Mouse (Mus musculus): ENCODE measurements around the gene Rnf145. TPM values are rescaled to one million over a fixed set of nuclear protein-coding genes. Genes with fewer than 3 reads are reported as not detected.

The Rnf145 gene
- polyA plus RNA-seq, 1 experiment from 2014 or later, result 71.3 TPM

- Histone ChIP-seq H3K27ac (ENCODE audit: low read depth) (no peak overlapping the region), H3K9ac (ENCODE audit: low read length) (no peak overlapping the region), H3K36me3 (ENCODE audit: control insufficient read depth, insufficient read depth, low read length) (peaks cover 63% of the 10 kb centered on the region), H3K4me1 (replicated peaks; ENCODE audit: control insufficient read depth, insufficient read depth, low read length) (0 out of 2 replicates have a peak, but pooled peaks cover 2% of the 10 kb centered on the region), H3K27me3 (replicated peaks; ENCODE audit: control insufficient read depth, insufficient read depth, low read length) (no peaks in the 10 kb centered on the region), H3K4me3 (ENCODE audit: low read depth, low read length) (no peak overlapping the region), H3K4me2 (ENCODE audit: low read length) (no peak overlapping the region), H3K9me3 (ENCODE audit: control insufficient read depth, low read length) (no peaks in the 10 kb centered on the region)
- no peak for ATAC-seq (replicated peaks; ENCODE audit: low FRiP score, low TSS enrichment, low read depth)
- no peak for DNase-seq (ENCODE audit: low spot score)
- 75% methylated on average over 6 of the region's 6 CpGs for WGBS
These were observed 25.2 kb downstream of the Rnf145 start for GRCm38 (mm10) chr11:44543996-44544395.

- H3K9ac ChIP-seq (ENCODE audit: low read length), result no peak overlapping the region
- H3K27me3 ChIP-seq (replicated peaks; ENCODE audit: control insufficient read depth, insufficient read depth, low read length), result no peaks in the 10 kb centered on the region
- WGBS, result 64% methylated on average over 7 of the region's 7 CpGs
- no peaks in the 10 kb centered on the region for H3K9me3 ChIP-seq (ENCODE audit: control insufficient read depth, low read length)
- H3K27ac ChIP-seq (ENCODE audit: low read depth), result no peak overlapping the region
- ATAC-seq (replicated peaks; ENCODE audit: low FRiP score, low TSS enrichment, low read depth), result no peak
- H3K4me3 ChIP-seq (ENCODE audit: low read depth, low read length), result no peak overlapping the region
- H3K4me2 ChIP-seq (ENCODE audit: low read length), result no peak overlapping the region
- no peaks in the 10 kb centered on the region for H3K4me1 ChIP-seq (replicated peaks; ENCODE audit: control insufficient read depth, insufficient read depth, low read length)
- H3K36me3 ChIP-seq (ENCODE audit: control insufficient read depth, insufficient read depth, low read length), result peaks cover 72% of the 10 kb centered on the region
- DNase-seq (ENCODE audit: low spot score), result no peak
These were observed 26.4 kb downstream of the Rnf145 start for GRCm38 (mm10) chr11:44545181-44545580.

- ATAC-seq (replicated peaks; ENCODE audit: low FRiP score, low TSS enrichment, low read depth) (no peak), DNase-seq (ENCODE audit: low spot score) (no peak)
- Histone ChIP-seq H3K9me3 (ENCODE audit: control insufficient read depth, low read length) (no peaks in the 10 kb centered on the region), H3K4me1 (replicated peaks; ENCODE audit: control insufficient read depth, insufficient read depth, low read length) (no peaks in the 10 kb centered on the region), H3K9ac (ENCODE audit: low read length) (no peak overlapping the region), H3K4me2 (ENCODE audit: low read length) (no peak overlapping the region), H3K4me3 (ENCODE audit: low read depth, low read length) (no peak overlapping the region), H3K36me3 (ENCODE audit: control insufficient read depth, insufficient read depth, low read length) (peaks cover 81% of the 10 kb centered on the region), H3K27me3 (replicated peaks; ENCODE audit: control insufficient read depth, insufficient read depth, low read length) (no peaks in the 10 kb centered on the region), H3K27ac (ENCODE audit: low read depth) (no peak overlapping the region)
- WGBS, result 90% methylated on average over 8 of the region's 8 CpGs
These were observed 27.5 kb downstream of the Rnf145 start for GRCm38 (mm10) chr11:44546250-44546649.

- no peak overlapping the region for H3K4me2 ChIP-seq (ENCODE audit: low read length)
- no peaks in the 10 kb centered on the region for H3K9me3 ChIP-seq (ENCODE audit: control insufficient read depth, low read length)
- ATAC-seq (replicated peaks; ENCODE audit: low FRiP score, low TSS enrichment, low read depth) (no peak), DNase-seq (ENCODE audit: low spot score) (no peak)
- no peak overlapping the region for H3K27ac ChIP-seq (ENCODE audit: low read depth)
- no peak overlapping the region for H3K4me3 ChIP-seq (ENCODE audit: low read depth, low read length)
- no peaks in the 10 kb centered on the region for H3K27me3 ChIP-seq (replicated peaks; ENCODE audit: control insufficient read depth, insufficient read depth, low read length)
- H3K4me1 ChIP-seq (replicated peaks; ENCODE audit: control insufficient read depth, insufficient read depth, low read length), result no peaks in the 10 kb centered on the region
- H3K36me3 ChIP-seq (ENCODE audit: control insufficient read depth, insufficient read depth, low read length), result peaks cover 86% of the 10 kb centered on the region
- 85% methylated on average over 8 of the region's 8 CpGs for WGBS
- H3K9ac ChIP-seq (ENCODE audit: low read length), result no peak overlapping the region
These were observed 29.0 kb downstream of the Rnf145 start for GRCm38 (mm10) chr11:44547651-44548196.

- Histone ChIP-seq H3K36me3 (ENCODE audit: control insufficient read depth, insufficient read depth, low read length) (peaks cover 90% of the 10 kb centered on the region), H3K4me3 (ENCODE audit: low read depth, low read length) (no peak overlapping the region), H3K4me2 (ENCODE audit: low read length) (no peak overlapping the region), H3K9ac (ENCODE audit: low read length) (no peak overlapping the region), H3K9me3 (ENCODE audit: control insufficient read depth, low read length) (no peaks in the 10 kb centered on the region), H3K27ac (ENCODE audit: low read depth) (no peak overlapping the region), H3K27me3 (replicated peaks; ENCODE audit: control insufficient read depth, insufficient read depth, low read length) (no peaks in the 10 kb centered on the region), H3K4me1 (replicated peaks; ENCODE audit: control insufficient read depth, insufficient read depth, low read length) (no peaks in the 10 kb centered on the region)
- WGBS, result 91% methylated on average over 12 of the region's 12 CpGs
- DNase-seq (ENCODE audit: low spot score), result no peak
- ATAC-seq (replicated peaks; ENCODE audit: low FRiP score, low TSS enrichment, low read depth), result no peak
These were observed 30.1 kb downstream of the Rnf145 start for GRCm38 (mm10) chr11:44548816-44549215.

- WGBS, result 72% methylated on average over 10 of the region's 10 CpGs
- no peak for ATAC-seq (replicated peaks; ENCODE audit: low FRiP score, low TSS enrichment, low read depth)
- Histone ChIP-seq H3K4me3 (ENCODE audit: low read depth, low read length) (no peak overlapping the region), H3K9ac (ENCODE audit: low read length) (no peak overlapping the region), H3K36me3 (ENCODE audit: control insufficient read depth, insufficient read depth, low read length) (peaks cover 88% of the 10 kb centered on the region), H3K4me2 (ENCODE audit: low read length) (no peak overlapping the region), H3K27me3 (replicated peaks; ENCODE audit: control insufficient read depth, insufficient read depth, low read length) (no peaks in the 10 kb centered on the region), H3K9me3 (ENCODE audit: control insufficient read depth, low read length) (no peaks in the 10 kb centered on the region), H3K4me1 (replicated peaks; ENCODE audit: control insufficient read depth, insufficient read depth, low read length) (no peaks in the 10 kb centered on the region), H3K27ac (ENCODE audit: low read depth) (no peak overlapping the region)
- DNase-seq (ENCODE audit: low spot score), result no peak
These were observed 30.9 kb downstream of the Rnf145 start for GRCm38 (mm10) chr11:44549511-44550278.

GRCm38 (mm10) chr11:44550996-44551395 is 32.2 kb downstream of the Rnf145 start:
- Histone ChIP-seq H3K9ac (ENCODE audit: low read length) (no peak overlapping the region), H3K4me3 (ENCODE audit: low read depth, low read length) (no peak overlapping the region), H3K27ac (ENCODE audit: low read depth) (no peak overlapping the region), H3K27me3 (replicated peaks; ENCODE audit: control insufficient read depth, insufficient read depth, low read length) (no peaks in the 10 kb centered on the region), H3K4me2 (ENCODE audit: low read length) (no peak overlapping the region), H3K4me1 (replicated peaks; ENCODE audit: control insufficient read depth, insufficient read depth, low read length) (no peaks in the 10 kb centered on the region), H3K36me3 (ENCODE audit: control insufficient read depth, insufficient read depth, low read length) (peaks cover 86% of the 10 kb centered on the region), H3K9me3 (ENCODE audit: control insufficient read depth, low read length) (no peaks in the 10 kb centered on the region)
- WGBS, result 91% methylated on average over 6 of the region's 6 CpGs
- ATAC-seq (replicated peaks; ENCODE audit: low FRiP score, low TSS enrichment, low read depth), result no peak
- DNase-seq (ENCODE audit: low spot score), result no peak

- Histone ChIP-seq H3K27me3 (replicated peaks; ENCODE audit: control insufficient read depth, insufficient read depth, low read length) (no peaks in the 10 kb centered on the region), H3K9me3 (ENCODE audit: control insufficient read depth, low read length) (no peaks in the 10 kb centered on the region), H3K4me1 (replicated peaks; ENCODE audit: control insufficient read depth, insufficient read depth, low read length) (no peaks in the 10 kb centered on the region), H3K4me2 (ENCODE audit: low read length) (no peak overlapping the region), H3K9ac (ENCODE audit: low read length) (no peak overlapping the region), H3K27ac (ENCODE audit: low read depth) (no peak overlapping the region), H3K4me3 (ENCODE audit: low read depth, low read length) (no peak overlapping the region), H3K36me3 (ENCODE audit: control insufficient read depth, insufficient read depth, low read length) (peaks cover 88% of the 10 kb centered on the region)
- ATAC-seq (replicated peaks; ENCODE audit: low FRiP score, low TSS enrichment, low read depth), result peak; percentile 53; the same call in 1 of the 2 replicates
- no peak for DNase-seq (ENCODE audit: low spot score)
- 72% methylated on average over 4 of the region's 4 CpGs for WGBS
These were observed 35.6 kb downstream of the Rnf145 start for GRCm38 (mm10) chr11:44554339-44554738.

GRCm38 (mm10) chr11:44558521-44558920 is 39.8 kb downstream of the Rnf145 start:
- Histone ChIP-seq H3K9ac (ENCODE audit: low read length) (no peak overlapping the region), H3K27ac (ENCODE audit: low read depth) (no peak overlapping the region), H3K36me3 (ENCODE audit: control insufficient read depth, insufficient read depth, low read length) (peaks cover 88% of the 10 kb centered on the region), H3K4me3 (ENCODE audit: low read depth, low read length) (no peak overlapping the region), H3K9me3 (ENCODE audit: control insufficient read depth, low read length) (no peaks in the 10 kb centered on the region), H3K4me1 (replicated peaks; ENCODE audit: control insufficient read depth, insufficient read depth, low read length) (no peaks in the 10 kb centered on the region), H3K27me3 (replicated peaks; ENCODE audit: control insufficient read depth, insufficient read depth, low read length) (no peaks in the 10 kb centered on the region), H3K4me2 (ENCODE audit: low read length) (no peak overlapping the region)
- DNase-seq (ENCODE audit: low spot score) (no peak), ATAC-seq (replicated peaks; ENCODE audit: low FRiP score, low TSS enrichment, low read depth) (no peak)
- WGBS, result 92% methylated on average over 3 of the region's 3 CpGs

All from intestine, embryonic 14.5 days (tissue).